Mouse (Mus musculus) testis, adult 2 months (tissue): Measurements from ENCODE around the gene Tmem91.

ENCODE experiments used
- CTCF ChIP-seq: fragments of 200-500 bp; IDR thresholded peaks from 2 replicates; pipeline ENCODE4 v1.5.1; 2012; ENCODE audit warnings: low read depth, mild to moderate bottlenecking, inconsistent platforms, low read length, moderate library complexity; ENCODE audit not compliant: control insufficient read depth, insufficient read depth, insufficient replicate concordance
- POLR2A ChIP-seq: fragments of 200-500 bp; IDR thresholded peaks from 2 replicates; pipeline ENCODE4 v1.6.1; 2012; ENCODE audit warnings: low read depth, mild to moderate bottlenecking, inconsistent platforms, low read length, moderate library complexity; ENCODE audit not compliant: control insufficient read depth

- TF ChIP-seq CTCF = peak; percentile 27; the same call in 1 of the 2 replicates
- TF ChIP-seq POLR2A = no peak
Observed at GRCm38 (mm10) chr7:25625594-25626250, 49.2 kb downstream of the Tmem91 start.
